Mouse (Mus musculus): ENCODE measurements around the gene 1500011B03Rik. TPM values are rescaled to one million over a fixed set of nuclear protein-coding genes. Genes with fewer than 3 reads are reported as not detected.
"Not testable (repeated sequence)": the region's sequence is repeated elsewhere in the genome, so short reads cannot be mapped to it uniquely, and the experiment has no call there.

1500011B03Rik gene
- polyA plus RNA-seq, 1 experiment from 2014 or later, result 150 TPM

GRCm38 (mm10) chr5:114844371-114844770 is 21.1 kb upstream of the 1500011B03Rik start:
- not testable (repeated sequence) for H3K27ac ChIP-seq (ENCODE audit: low read depth, low read length)

GRCm38 (mm10) chr5:114842674-114843073 is 19.4 kb upstream of the 1500011B03Rik start:
- Histone ChIP-seq H3K27ac (ENCODE audit: low read depth, low read length) (no peak overlapping the region), H3K9ac (ENCODE audit: low read length) (no peak overlapping the region), H3K9me3 (ENCODE audit: control insufficient read depth, low read length) (no peaks in the 10 kb centered on the region), H3K27me3 (ENCODE audit: control insufficient read depth, insufficient read depth, low read length) (no peaks in the 10 kb centered on the region), H3K4me2 (no peak overlapping the region), H3K36me3 (ENCODE audit: control insufficient read depth, insufficient read depth, low read length) (no peaks in the 10 kb centered on the region), H3K4me1 (ENCODE audit: control insufficient read depth, insufficient read depth, low read length) (no peaks in the 10 kb centered on the region), H3K4me3 (ENCODE audit: low read depth, low read length) (no peak overlapping the region)
- WGBS, result 69% methylated on average over 5 of the region's 5 CpGs
- ATAC-seq (ENCODE audit: low FRiP score) (no peak), DNase-seq (ENCODE audit: low spot score, missing footprints) (no peak)

More at GRCm38 (mm10) chr5:114844371-114844770, 21.1 kb upstream of the 1500011B03Rik start:
- not testable (repeated sequence) for DNase-seq (ENCODE audit: low spot score, missing footprints); H3K4me2 ChIP-seq; H3K27me3 ChIP-seq (ENCODE audit: control insufficient read depth, insufficient read depth, low read length); H3K9ac ChIP-seq (ENCODE audit: low read length); H3K36me3 ChIP-seq (ENCODE audit: control insufficient read depth, insufficient read depth, low read length); H3K4me3 ChIP-seq (ENCODE audit: low read depth, low read length); H3K9me3 ChIP-seq (ENCODE audit: control insufficient read depth, low read length); H3K4me1 ChIP-seq (ENCODE audit: control insufficient read depth, insufficient read depth, low read length); ATAC-seq (ENCODE audit: low FRiP score)
- WGBS, result 80% methylated on average over 2 of the region's 2 CpGs

- H3K9me3 ChIP-seq (ENCODE audit: control insufficient read depth, low read length); H3K27me3 ChIP-seq (ENCODE audit: control insufficient read depth, insufficient read depth, low read length); H3K36me3 ChIP-seq (ENCODE audit: control insufficient read depth, insufficient read depth, low read length); H3K4me3 ChIP-seq (ENCODE audit: low read depth, low read length); DNase-seq (ENCODE audit: low spot score, missing footprints); ATAC-seq (ENCODE audit: low FRiP score); H3K4me2 ChIP-seq; H3K4me1 ChIP-seq (ENCODE audit: control insufficient read depth, insufficient read depth, low read length); H3K27ac ChIP-seq (ENCODE audit: low read depth, low read length); H3K9ac ChIP-seq (ENCODE audit: low read length): not testable (repeated sequence)
- 67% methylated on average over 3 of the region's 3 CpGs for WGBS
Measured at GRCm38 (mm10) chr5:114842155-114842554, 18.9 kb upstream of the 1500011B03Rik start.

GRCm38 (mm10) chr5:114840481-114840880 is 17.2 kb upstream of the 1500011B03Rik start:
- H3K27ac ChIP-seq (ENCODE audit: low read depth, low read length); H3K27me3 ChIP-seq (ENCODE audit: control insufficient read depth, insufficient read depth, low read length); DNase-seq (ENCODE audit: low spot score, missing footprints); H3K9me3 ChIP-seq (ENCODE audit: control insufficient read depth, low read length); H3K4me2 ChIP-seq; ATAC-seq (ENCODE audit: low FRiP score); H3K36me3 ChIP-seq (ENCODE audit: control insufficient read depth, insufficient read depth, low read length); H3K4me3 ChIP-seq (ENCODE audit: low read depth, low read length); H3K9ac ChIP-seq (ENCODE audit: low read length); H3K4me1 ChIP-seq (ENCODE audit: control insufficient read depth, insufficient read depth, low read length): not testable (repeated sequence)
- 79% methylated on average over 5 of the region's 5 CpGs for WGBS

- 73% methylated on average over 12 of the region's 12 CpGs for WGBS
- H3K27ac ChIP-seq (ENCODE audit: low read depth, low read length), result no peak overlapping the region
Measured at GRCm38 (mm10) chr5:114836886-114837285, 13.6 kb upstream of the 1500011B03Rik start.

GRCm38 (mm10) chr5:114829740-114830139 is 6.5 kb upstream of the 1500011B03Rik start:
- no peak for ATAC-seq (ENCODE audit: low FRiP score)
- DNase-seq (ENCODE audit: low spot score, missing footprints), result no peak
- Histone ChIP-seq H3K4me3 (ENCODE audit: low read depth, low read length) (no peak overlapping the region), H3K27ac (ENCODE audit: low read depth, low read length) (no peak overlapping the region), H3K9ac (ENCODE audit: low read length) (no peak overlapping the region), H3K27me3 (ENCODE audit: control insufficient read depth, insufficient read depth, low read length) (no peaks in the 10 kb centered on the region), H3K36me3 (ENCODE audit: control insufficient read depth, insufficient read depth, low read length) (no peaks in the 10 kb centered on the region), H3K4me1 (ENCODE audit: control insufficient read depth, insufficient read depth, low read length) (no peaks in the 10 kb centered on the region), H3K9me3 (ENCODE audit: control insufficient read depth, low read length) (no peaks in the 10 kb centered on the region), H3K4me2 (no peak overlapping the region)
- 67% methylated on average over 3 of the region's 3 CpGs for WGBS

More at GRCm38 (mm10) chr5:114836886-114837285, 13.6 kb upstream of the 1500011B03Rik start:
- no peaks in the 10 kb centered on the region for H3K36me3 ChIP-seq (ENCODE audit: control insufficient read depth, insufficient read depth, low read length)
- H3K4me1 ChIP-seq (ENCODE audit: control insufficient read depth, insufficient read depth, low read length), result no peaks in the 10 kb centered on the region
- no peaks in the 10 kb centered on the region for H3K27me3 ChIP-seq (ENCODE audit: control insufficient read depth, insufficient read depth, low read length)
- no peak for DNase-seq (ENCODE audit: low spot score, missing footprints)
- H3K9ac ChIP-seq (ENCODE audit: low read length), result no peak overlapping the region
- no peak overlapping the region for H3K4me2 ChIP-seq
- no peak for ATAC-seq (ENCODE audit: low FRiP score)
- no peaks in the 10 kb centered on the region for H3K9me3 ChIP-seq (ENCODE audit: control insufficient read depth, low read length)
- no peak overlapping the region for H3K4me3 ChIP-seq (ENCODE audit: low read depth, low read length)

GRCm38 (mm10) chr5:114827427-114827826 is 4.2 kb upstream of the 1500011B03Rik start:
- Histone ChIP-seq H3K27ac (ENCODE audit: low read depth, low read length) (no peak overlapping the region), H3K4me3 (ENCODE audit: low read depth, low read length) (no peak overlapping the region), H3K27me3 (ENCODE audit: control insufficient read depth, insufficient read depth, low read length) (no peaks in the 10 kb centered on the region), H3K9ac (ENCODE audit: low read length) (no peak overlapping the region), H3K4me1 (ENCODE audit: control insufficient read depth, insufficient read depth, low read length) (no peaks in the 10 kb centered on the region), H3K4me2 (no peak overlapping the region), H3K9me3 (ENCODE audit: control insufficient read depth, low read length) (no peaks in the 10 kb centered on the region), H3K36me3 (ENCODE audit: control insufficient read depth, insufficient read depth, low read length) (no peaks in the 10 kb centered on the region)
- no peak for DNase-seq (ENCODE audit: low spot score, missing footprints)
- 94% methylated on average over 12 of the region's 12 CpGs for WGBS
- ATAC-seq (ENCODE audit: low FRiP score), result no peak

GRCm38 (mm10) chr5:114825978-114826691 is 2.9 kb upstream of the 1500011B03Rik start:
- ATAC-seq (ENCODE audit: low FRiP score), result peak; percentile 78
- H3K4me1 ChIP-seq (ENCODE audit: control insufficient read depth, insufficient read depth, low read length), result no peaks in the 10 kb centered on the region
- no peak overlapping the region for H3K27ac ChIP-seq (ENCODE audit: low read depth, low read length)
- DNase-seq (ENCODE audit: low spot score, missing footprints), result peak; percentile 97
- H3K27me3 ChIP-seq (ENCODE audit: control insufficient read depth, insufficient read depth, low read length), result no peaks in the 10 kb centered on the region
- H3K9ac ChIP-seq (ENCODE audit: low read length), result peak overlapping the region; percentile 34; the same call in 1 of the 2 replicates
- WGBS, result 14% methylated on average over 27 of the region's 27 CpGs
- no peaks in the 10 kb centered on the region for H3K36me3 ChIP-seq (ENCODE audit: control insufficient read depth, insufficient read depth, low read length)
- peaks cover 2% of the 10 kb centered on the region; the same call in 1 of the 2 replicates for H3K9me3 ChIP-seq (ENCODE audit: control insufficient read depth, low read length)
- H3K4me3 ChIP-seq (ENCODE audit: low read depth, low read length), result peak overlapping the region; percentile 23
- peak overlapping the region; percentile 41 for H3K4me2 ChIP-seq

- Histone ChIP-seq H3K4me2 (no peak overlapping the region), H3K4me3 (ENCODE audit: low read depth, low read length) (no peak overlapping the region), H3K27ac (ENCODE audit: low read depth, low read length) (no peak overlapping the region), H3K27me3 (ENCODE audit: control insufficient read depth, insufficient read depth, low read length) (no peaks in the 10 kb centered on the region), H3K9ac (ENCODE audit: low read length) (no peak overlapping the region), H3K9me3 (ENCODE audit: control insufficient read depth, low read length) (peaks cover 2% of the 10 kb centered on the region; the same call in 1 of the 2 replicates), H3K4me1 (ENCODE audit: control insufficient read depth, insufficient read depth, low read length) (no peaks in the 10 kb centered on the region), H3K36me3 (ENCODE audit: control insufficient read depth, insufficient read depth, low read length) (no peaks in the 10 kb centered on the region)
- ATAC-seq (ENCODE audit: low FRiP score) (no peak), DNase-seq (ENCODE audit: low spot score, missing footprints) (peak; percentile 92)
- WGBS, result 17% methylated on average over 9 of the region's 9 CpGs
Measured at GRCm38 (mm10) chr5:114824197-114824596, 929 bp upstream of the 1500011B03Rik start.

Measured in midbrain, embryonic 11.5 days (tissue).